Mouse (Mus musculus) v-Abl transformed pro-B cells (cell line): ENCODE data around the gene Acvr2a.
"Not testable (repeated sequence)": the region's sequence is repeated elsewhere in the genome, so short reads cannot be mapped to it uniquely, and the experiment has no call there.

Experiments used
- in situ Hi-C, 2 experiments: fragments of 400-800 bp; cut with MboI; formaldehyde crosslinking; loops; one replicate each; pipeline ENCODE4 v1.15.1; 2025; ENCODE audit not compliant: unreplicated experiment in 2 of 2

The Acvr2a gene

DNA sequence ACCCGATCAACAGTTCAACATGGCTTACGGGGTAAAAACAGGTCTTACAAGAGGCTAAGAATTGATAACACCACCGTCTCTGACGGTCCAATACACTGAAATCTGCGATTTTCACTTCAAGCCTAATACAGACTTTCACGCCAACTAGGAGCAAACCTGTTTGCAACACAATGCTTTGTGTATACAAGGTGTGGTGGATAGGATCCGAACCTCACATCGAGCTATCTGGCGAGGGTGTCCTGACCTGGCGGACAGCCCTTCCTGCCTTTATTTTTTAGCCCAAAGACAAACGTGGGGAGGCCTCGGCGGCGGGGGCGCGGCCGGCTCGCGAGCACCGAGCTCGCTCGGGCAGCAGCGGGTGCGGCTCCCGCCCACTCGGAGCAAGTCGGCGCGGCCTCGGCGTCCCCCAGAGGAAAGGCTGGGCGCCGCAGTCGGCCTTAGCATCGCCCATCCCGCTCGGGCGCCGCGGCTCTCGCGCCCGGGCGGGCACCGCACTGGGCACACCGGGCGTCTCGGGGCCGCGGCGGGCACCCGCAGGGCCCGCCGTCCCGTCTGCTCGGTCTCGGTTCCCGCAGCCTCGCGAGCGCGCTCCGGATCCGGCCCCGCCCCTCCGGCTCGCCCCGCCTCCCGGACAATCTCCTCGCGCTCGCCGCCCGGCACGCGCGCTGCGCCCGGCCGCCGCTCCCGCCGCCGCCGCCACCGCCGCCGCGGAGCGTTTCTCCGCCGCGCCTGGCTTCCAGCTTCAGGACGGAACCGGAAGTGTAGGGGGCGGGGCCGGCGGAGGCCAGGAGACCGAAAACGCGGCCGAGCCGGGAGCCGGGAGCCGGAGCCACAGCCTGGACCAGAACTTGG, at the start of gene Acvr2a:
Gene Acvr2a, plus strand, starts transcription at position 739 of the 852 bp plus-strand sequence.
- in situ Hi-C loops = no loop called here

DNA sequence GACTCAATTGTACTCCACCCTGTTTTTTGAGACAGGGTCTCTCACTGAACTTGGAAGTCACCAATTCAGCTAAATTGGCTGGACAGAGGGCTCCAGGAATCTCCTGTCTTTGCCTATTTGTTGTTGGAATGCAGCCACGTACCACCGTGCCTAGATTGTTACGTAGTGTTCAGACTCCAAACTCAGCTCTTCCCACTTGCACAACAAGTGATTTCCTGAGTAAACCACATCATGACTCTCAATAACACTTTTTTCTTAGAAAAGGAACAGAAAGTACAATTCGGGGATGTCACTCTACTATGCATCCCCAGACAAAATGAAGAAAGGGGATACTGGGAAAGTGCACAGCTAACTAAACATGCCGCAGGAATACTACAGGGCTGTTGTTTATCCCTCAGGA, 47.4 kb upstream of the Acvr2a start:
- in situ Hi-C loops = no loop called here

GRCm38 (mm10) chr2:48767778-48768177, 46.1 kb upstream of the Acvr2a start:
- in situ Hi-C loops = no loop called here

- in situ Hi-C loops = no loop called here
Observed at GRCm38 (mm10) chr2:48768219-48768618, 45.7 kb upstream of the Acvr2a start.

DNA sequence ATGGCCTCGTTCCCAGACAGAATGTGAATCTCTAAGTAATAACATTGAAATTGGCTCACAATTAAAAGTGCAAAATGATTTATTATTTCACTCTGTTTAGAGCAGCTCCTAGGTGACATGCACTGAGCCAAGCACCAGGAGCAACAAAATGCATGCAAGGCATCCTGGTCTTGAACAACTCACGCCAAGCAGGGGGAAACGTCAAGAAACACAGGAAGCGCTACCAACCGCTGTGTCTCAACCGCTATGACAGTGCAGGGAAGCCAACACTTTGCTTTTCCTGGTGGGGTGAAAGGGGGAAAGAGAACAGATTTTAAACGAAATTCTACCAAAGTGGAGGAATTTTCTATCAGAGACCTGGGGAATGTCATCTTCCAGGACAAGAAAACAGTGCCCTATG, 43.8 kb upstream of the Acvr2a start:
- in situ Hi-C loops = no loop called here

- in situ Hi-C loops = no loop called here
Observed at GRCm38 (mm10) chr2:48770634-48771033, 43.3 kb upstream of the Acvr2a start.

GRCm38 (mm10) chr2:48775281-48775680, 38.6 kb upstream of the Acvr2a start:
- in situ Hi-C loops = no loop called here

DNA sequence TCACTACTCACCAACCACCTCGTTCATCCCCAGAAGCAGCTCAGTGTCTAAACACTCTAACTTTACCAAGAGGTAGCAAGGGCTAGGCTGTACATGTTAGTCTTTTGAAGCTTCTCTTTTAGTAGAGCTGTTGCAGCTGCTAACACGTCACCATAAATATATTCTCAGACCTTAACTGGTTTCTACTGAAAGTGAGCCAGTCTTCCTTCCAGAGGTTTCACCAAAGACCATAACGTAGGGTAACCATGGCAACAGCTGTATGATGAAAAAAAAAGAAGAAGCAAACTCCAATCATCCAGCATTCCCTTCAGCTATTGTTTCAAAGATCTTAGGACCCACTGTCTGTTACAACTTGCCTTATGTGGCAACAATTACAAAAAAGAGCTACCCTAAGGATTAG, 25.0 kb upstream of the Acvr2a start:
- in situ Hi-C loops = no loop called here

DNA sequence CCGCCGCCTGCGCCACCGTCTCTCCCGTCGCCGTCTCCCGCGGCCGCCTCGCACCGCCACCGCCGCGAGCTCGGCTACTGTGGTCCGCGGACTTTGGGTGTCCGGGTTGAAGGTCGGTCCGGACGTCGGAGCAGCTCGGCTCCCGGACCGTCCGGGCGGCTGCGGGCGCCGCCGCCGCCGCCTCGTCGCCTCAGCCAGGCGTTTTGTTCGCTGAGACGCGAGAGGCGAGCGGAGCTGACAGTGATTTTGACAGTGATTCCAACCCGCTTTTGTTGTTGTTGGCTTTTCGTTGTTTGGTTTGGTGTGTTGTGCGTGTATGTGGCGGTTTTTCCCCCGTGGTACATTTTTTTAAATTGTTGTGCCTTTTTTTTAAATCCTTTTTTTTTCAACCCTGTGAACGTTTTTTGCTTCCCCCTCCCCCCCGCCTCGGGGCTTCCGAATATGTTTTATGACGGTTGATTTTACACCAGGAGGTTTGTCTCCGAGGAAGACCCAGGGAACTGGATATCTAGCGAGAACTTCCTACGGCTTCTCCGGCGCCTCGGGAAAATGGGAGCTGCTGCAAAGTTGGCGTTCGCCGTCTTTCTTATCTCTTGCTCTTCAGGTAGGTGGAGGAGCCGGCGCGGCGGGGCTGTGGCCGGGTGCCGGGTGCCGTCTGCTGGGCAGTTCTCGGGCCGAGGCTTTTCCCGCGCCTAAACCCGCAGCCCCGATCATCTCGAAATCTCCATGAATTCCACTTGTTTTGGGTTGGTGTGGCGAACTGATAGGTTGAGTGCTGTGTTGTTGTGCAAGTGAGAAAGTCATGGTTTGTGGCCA, 522 bp downstream of the Acvr2a start:
- in situ Hi-C loops = no loop called here

DNA sequence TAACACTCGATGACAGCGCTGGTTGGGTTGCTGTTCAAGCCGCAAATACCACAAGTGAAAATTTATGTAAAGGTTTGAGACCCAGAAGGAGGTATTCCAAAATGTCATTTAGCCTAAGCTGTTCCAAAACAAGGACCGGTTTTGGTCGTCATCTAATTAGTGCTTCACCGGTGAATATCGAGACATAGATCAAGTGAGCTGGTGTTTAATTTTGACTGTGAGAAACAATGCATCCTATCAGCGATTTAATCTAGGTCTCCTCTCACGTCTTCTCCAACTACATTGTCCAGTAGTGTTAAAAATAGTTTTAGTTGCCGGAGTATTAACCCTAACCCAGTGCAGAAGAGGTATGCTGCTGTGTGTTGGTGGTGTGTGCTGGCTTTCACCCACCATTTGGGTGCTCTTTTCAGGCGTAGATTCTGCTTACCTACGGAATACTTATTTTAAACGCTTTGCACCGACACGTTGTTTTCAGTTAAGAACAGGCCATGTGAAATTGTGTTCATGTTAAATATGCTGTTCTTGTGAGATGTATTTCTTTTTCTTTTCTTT, 1.2 kb downstream of the Acvr2a start:
- in situ Hi-C loops = no loop called here

GRCm38 (mm10) chr2:48816141-48817028, 2.5 kb downstream of the Acvr2a start:
- in situ Hi-C loops = no loop called here

GRCm38 (mm10) chr2:48825878-48826277, 12.0 kb downstream of the Acvr2a start:
- in situ Hi-C loops = no loop called here

DNA sequence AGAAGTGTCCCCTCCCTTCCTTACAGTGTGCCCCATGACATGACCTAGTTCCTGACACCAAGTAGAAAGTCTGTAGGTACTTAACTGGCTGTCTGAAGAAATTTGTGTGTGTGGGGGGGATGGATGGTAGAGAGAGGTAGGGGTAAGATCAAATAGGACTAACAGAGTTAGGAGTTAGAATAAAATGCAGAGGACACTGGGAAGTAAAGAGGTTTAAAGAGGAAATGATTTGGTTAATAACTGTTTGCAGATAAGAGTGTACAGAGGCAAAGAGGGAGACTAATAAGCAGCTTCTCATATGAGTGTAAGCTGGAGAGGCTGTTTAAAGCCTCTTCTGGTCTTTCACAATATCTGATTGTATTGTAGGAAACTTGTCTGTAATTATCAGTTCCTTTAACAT, 12.5 kb downstream of the Acvr2a start:
- in situ Hi-C loops = no loop called here

- in situ Hi-C loops = no loop called here
Observed at GRCm38 (mm10) chr2:48830492-48830891, 16.6 kb downstream of the Acvr2a start.

- in situ Hi-C loops = no loop called here
Observed at GRCm38 (mm10) chr2:48832305-48832704, 18.4 kb downstream of the Acvr2a start.

DNA sequence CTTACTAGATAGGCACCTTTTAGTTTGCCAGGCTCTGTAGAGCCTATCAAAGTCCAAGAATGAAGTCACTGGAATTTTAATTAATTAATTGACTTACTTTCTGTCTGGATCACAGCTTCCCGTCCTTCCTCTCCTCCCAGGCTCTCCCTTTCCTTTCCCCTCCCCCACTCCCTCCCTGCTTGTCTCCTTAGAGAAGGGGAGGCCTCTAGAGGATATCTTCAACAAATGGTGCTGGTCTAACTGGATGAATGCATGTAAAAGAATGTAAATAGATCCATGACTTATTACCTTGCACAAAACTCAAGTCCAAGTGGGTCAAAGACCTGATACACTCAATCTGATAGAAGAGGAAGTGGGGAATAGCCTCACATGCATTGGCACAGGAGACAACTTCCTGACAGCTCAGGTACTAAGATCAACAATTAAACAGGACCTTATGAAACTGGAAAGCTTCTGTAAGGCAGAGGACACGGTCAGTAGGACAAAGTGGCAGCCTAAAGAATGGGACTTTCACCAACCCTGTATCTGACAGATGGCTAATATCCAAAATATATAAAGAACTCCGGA, 20.1 kb downstream of the Acvr2a start:
- in situ Hi-C loops = no loop called here

DNA sequence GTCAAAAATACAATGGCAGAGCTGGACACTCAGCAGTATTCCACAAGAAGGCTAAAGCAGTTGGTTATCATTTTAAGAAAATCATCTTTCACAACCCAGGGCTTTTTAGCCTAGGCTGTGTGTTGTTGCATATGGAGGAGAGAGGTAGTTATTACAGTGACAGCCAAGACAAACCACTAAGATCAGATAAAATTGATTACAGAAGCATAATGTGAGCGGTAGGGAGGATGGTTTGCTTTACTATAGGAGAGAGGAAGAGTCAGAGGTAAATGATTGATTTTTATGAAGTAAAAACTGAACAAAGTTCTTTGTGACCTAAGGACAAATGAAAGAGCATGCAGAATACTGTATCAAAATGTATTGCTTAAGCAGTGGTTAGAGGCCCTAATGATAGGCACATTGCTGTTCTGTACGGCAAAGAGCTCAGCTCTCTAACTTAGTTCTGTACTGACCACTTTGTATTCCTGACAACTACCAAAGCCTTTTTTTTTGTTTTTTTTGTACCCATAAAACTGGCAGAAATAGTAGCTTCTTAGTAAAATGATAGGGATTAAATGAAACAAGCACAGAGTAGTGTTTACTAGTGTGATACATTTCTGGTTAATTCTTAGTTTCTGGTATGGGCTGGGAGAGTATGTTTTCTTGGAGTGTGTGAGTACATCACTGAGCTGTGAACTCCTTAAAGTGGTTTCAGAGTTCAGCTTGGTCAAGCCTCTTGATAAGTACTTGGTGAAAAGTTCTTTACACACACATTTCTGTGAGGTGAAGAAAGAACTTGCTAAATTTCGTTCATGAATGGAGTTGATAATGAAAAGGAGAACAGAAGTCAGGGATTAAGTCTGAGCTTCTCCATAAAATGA, 27.9 kb downstream of the Acvr2a start:
- in situ Hi-C loops = no loop called here

- in situ Hi-C loops = no loop called here
Observed at GRCm38 (mm10) chr2:48846689-48847398, 32.9 kb downstream of the Acvr2a start.

- in situ Hi-C loops = not testable (repeated sequence)
Observed at GRCm38 (mm10) chr2:48865596-48865995, 51.7 kb downstream of the Acvr2a start.
